Mouse (Mus musculus): ENCODE results near the gene Ehd2.

GRCm38 (mm10) chr7:15918371-15918770 lies 49.0 kb downstream of the Ehd2 start:
- TF ChIP-seq POLR2A (IDR thresholded peaks at IDR 0.05; ENCODE audit: insufficient read length, low read depth) (no peak), MAX (IDR thresholded peaks at IDR 0.05; ENCODE audit: low read depth) (no peak), E2F4 (IDR thresholded peaks at IDR 0.05; ENCODE audit: insufficient read depth) (no peak), MYOG (IDR thresholded peaks at IDR 0.05; ENCODE audit: control insufficient read depth in 1 of 3, insufficient read depth in 1 of 3, insufficient read length in 2 of 3, low read depth in 2 of 3) (no peak), MYOD1 (IDR thresholded peaks at IDR 0.05; ENCODE audit: control insufficient read depth in 1 of 3, insufficient read length in 2 of 3, low read depth in 2 of 3) (no peak), POLR2AphosphoS2 (IDR thresholded peaks at IDR 0.05; ENCODE audit: insufficient read length, low read depth) (no peak), TCF3 (IDR thresholded peaks at IDR 0.05; ENCODE audit: insufficient read length, low read depth) (no peak), USF1 (IDR thresholded peaks at IDR 0.05; ENCODE audit: low read depth) (no peak), SRF (IDR thresholded peaks at IDR 0.05; ENCODE audit: control insufficient read depth, insufficient read length, low read depth) (no peak)
